Mouse (Mus musculus) CH12.LX (cell line): ENCODE data around the gene Creb1.

Source experiments
- CTCF ChIP-seq, 2 experiments: IDR thresholded peaks in 1 of 2; conservative IDR thresholded peaks in 1 of 2; 2 replicates each; pipeline ENCODE4 v1.5.1; 2011 to 2012; ENCODE audit warnings: low read depth in 2 of 2, low read length in 2 of 2, improper control_type of control experiment in 1 of 2, inconsistent platforms in 1 of 2, mild to moderate bottlenecking in 1 of 2, moderate library complexity in 1 of 2
- E2F4 ChIP-seq: IDR thresholded peaks from 2 replicates; pipeline ENCODE4 v1.6.1; 2011; ENCODE audit warnings: low read depth, low read length, improper control_type of control experiment; ENCODE audit not compliant: insufficient replicate concordance
- GABPA ChIP-seq: IDR thresholded peaks from 2 replicates; pipeline ENCODE4 v1.6.1; 2012; ENCODE audit warnings: low read depth, low read length, improper control_type of control experiment, inconsistent platforms; ENCODE audit not compliant: insufficient replicate concordance
- HCFC1 ChIP-seq: IDR thresholded peaks from 2 replicates; pipeline ENCODE4 v1.6.1; 2012; ENCODE audit warnings: low read depth, mild to moderate bottlenecking, inconsistent platforms, low read length, improper control_type of control experiment
- JUND ChIP-seq: conservative IDR thresholded peaks from 2 replicates; pipeline ENCODE4 v1.6.1; 2011; ENCODE audit warnings: low read depth, low read length, improper control_type of control experiment
- NELFE ChIP-seq: IDR thresholded peaks from 2 replicates; pipeline ENCODE4 v1.6.1; 2011; ENCODE audit warnings: low read depth, low read length, improper control_type of control experiment
- POLR2A ChIP-seq: IDR thresholded peaks from 2 replicates; pipeline ENCODE4 v1.6.1; 2011; ENCODE audit warnings: low read depth, mild to moderate bottlenecking, improper control_type of control experiment, low read length

- TF ChIP-seq POLR2A (no peak), CTCF (conservative IDR thresholded peaks at IDR 0.05 in 1 of 2, IDR thresholded peaks at IDR 0.05 in 1 of 2; ENCODE audit: low read depth in 2 of 2, low read length in 2 of 2) (no peak), JUND (no peak), NELFE (no peak), HCFC1 (no peak), E2F4 (no peak), GABPA (no peak)
These were observed 106.8 kb downstream of the Creb1 start for GRCm38 (mm10) chr1:64639279-64639678.
